Mouse (Mus musculus): ENCODE measurements around the gene Iscu.
"Not testable (repeated sequence)": the region's sequence is repeated elsewhere in the genome, so short reads cannot be mapped to it uniquely, and the experiment has no call there.

Iscu gene

DNA sequence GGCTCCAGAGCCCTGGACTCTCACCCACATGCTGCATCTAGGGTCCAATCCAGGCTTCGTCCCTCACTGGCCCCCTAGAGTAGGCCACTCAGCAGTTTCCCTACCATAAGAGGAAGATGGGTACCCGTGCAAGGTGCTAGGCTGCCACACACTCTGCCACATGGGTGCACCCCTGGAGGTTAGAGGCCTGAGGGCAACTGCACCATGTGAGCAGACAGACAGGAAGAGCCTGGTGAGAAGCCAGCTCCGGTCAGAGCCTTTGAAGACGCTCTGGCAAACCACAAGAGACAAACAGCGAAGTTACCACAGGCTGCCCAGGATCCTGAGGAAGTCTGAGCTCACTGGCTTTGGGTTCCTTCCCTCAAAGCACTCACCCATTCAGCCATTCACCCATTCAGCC lies 14.4 kb downstream of the Iscu start:
- no peak for DNase-seq (ENCODE audit: low spot score in 2 of 2)

DNA sequence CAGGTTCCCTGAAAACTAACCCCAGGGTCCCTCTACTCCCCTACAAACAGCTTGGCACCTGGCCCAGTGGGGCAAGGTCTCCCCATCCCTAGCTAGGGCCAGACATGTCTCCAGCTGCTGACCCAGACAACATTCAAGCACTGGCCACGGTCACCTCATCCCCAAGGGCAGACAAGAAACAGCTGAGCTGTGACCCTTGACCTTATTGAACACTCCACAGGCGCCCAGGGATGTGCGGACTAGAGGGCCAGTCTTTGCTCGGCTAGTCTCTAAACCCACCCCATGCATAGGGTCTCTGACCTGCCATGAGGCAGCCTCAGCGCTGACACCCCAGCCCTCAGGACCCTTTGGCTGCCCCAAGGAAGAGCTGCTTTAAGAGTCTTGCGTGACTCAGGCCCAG lies 16.1 kb downstream of the Iscu start:
- no peak for DNase-seq (ENCODE audit: low spot score in 2 of 2)

DNA sequence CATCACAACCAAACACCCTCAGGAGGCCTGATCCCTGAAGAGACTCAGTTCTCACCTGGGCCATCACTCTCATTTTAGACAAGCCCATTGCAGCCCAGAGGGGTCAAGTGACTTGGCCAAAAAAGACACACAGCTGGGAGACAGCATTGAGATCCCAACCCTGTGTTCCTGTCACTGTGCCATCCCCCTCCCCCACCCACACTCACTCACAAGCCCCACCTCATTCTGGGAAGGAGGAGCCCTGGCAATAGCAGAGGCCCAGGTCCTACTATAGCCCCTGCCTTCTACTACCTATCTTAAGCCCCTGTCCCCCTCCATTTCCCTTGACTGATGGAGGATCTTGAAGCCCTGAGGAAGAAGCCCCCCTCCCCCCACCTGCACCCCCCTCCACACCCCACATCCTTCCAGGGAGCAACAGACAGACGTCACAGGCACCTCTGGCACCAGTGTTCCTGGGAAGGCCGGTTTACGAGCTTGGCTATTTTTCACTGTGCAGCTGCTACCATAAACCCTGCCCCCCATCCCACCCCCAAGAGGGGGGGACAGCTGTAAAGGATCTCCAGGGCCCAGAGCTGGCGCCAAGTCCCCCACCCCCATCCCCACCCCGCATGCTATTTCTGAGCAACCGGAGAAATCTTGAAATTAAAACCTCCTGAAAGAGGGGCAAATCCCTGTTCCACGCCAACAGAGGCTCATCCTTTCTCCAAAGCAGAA lies 16.7 kb downstream of the Iscu start:
- no peak for DNase-seq (ENCODE audit: low spot score in 2 of 2)

GRCm38 (mm10) chr5:113790453-113791196 lies 18.1 kb downstream of the Iscu start:
- no peak for DNase-seq (ENCODE audit: low spot score in 2 of 2)

DNA sequence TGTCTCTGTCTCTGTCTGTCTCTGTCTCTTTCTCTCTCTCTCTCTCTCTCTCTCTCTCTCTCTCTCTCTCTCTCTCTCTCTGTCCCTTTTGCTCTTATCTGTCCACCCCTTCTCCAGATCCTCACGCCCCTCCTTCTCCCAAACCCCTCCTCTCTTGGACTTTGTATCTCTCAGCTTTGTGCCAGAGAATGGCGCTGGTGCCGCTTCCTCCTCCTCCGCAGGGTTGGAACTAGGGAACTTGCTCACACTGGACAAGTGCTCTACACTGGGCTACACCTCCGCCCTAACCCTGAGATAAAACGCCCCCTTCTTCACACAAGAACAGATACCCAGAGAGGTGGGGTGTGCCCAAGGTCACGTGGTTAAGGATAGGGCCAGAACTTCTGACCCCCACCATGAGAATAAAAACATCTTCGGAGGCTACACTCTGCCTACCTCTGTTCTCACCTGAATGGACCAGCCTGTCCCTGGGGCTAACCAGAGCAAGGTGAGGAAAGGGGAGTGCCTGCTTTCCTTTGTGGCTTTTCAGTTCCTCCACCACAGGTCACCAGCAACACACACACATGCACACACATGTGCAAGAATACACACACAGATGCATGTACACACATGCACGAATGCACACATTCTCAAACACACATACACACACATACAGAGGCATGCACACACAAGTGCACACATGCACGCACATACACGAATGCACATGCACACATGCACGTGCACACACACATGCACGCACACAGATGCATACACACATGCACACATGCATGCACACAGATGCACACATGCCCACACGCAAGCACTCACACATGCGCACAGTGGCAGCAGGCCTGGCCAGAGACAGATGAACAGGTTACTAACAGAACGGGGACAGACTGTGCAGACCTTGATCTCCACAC lies 18.9 kb downstream of the Iscu start:
- no peak for DNase-seq (ENCODE audit: low spot score in 2 of 2)

GRCm38 (mm10) chr5:113796401-113797148 lies 24.0 kb downstream of the Iscu start:
- no peak for DNase-seq (ENCODE audit: low spot score in 2 of 2)

DNA sequence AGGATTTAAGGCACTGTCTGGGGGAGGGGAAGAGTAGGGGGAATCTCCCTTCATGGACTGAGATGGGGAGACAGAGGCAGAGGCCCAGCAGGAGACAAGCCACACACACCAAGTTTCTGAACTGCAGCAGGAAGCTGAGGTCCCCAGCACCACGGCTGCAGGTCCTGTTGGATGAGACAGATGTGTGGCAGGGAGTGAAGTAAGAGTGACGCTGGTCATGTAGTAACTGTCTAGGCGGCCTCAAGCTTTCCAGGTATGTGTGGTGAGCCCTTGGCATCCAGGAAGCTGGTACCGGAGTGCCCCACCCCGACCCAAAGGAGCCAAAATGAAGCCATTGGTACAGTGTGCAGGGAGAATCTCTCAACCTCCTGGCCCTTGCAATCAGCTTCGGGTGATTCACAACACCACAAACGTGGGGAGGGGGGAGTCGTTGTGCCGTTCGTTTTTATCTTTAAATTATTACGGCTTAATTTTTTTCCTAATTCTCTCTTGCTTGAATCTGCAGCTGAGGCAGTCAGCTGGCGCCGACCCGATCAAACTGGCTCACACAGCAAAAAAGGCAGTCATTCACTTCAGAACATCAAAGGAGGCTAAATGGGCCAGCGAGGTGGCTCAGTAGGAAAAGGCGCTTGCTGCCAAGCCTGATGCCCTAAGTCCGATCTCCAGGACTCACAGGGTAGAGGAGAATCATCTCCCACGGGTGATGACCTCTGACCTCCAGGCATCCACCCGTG lies 24.8 kb downstream of the Iscu start:
- DNase-seq (ENCODE audit: low spot score in 2 of 2) = no peak

DNA sequence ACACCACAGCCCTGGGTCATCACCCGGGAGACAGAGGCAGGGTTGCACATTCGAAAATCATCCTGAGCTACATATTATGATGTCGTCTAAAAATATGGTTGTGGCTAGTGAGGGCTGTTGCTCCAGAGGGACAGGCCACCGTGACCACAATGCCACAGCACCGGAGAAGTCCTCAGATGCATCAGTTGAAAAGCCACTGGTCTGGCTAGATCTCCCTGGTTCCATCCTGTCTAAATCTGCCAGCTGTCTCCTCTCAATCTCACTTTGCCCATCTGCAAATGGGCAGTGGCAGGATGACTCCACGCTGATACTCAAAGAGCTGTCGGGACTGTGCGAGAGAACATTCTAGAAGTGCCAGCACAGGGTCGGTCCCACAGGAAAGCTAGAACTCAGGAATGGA lies 26.0 kb downstream of the Iscu start:
- no peak for DNase-seq (ENCODE audit: low spot score in 2 of 2)

- no peak for DNase-seq (ENCODE audit: low spot score in 2 of 2)
These were observed 27.1 kb downstream of the Iscu start for GRCm38 (mm10) chr5:113799691-113800090.

- DNase-seq (ENCODE audit: low spot score in 2 of 2) = no peak
These were observed 27.7 kb downstream of the Iscu start, which contains the start of gene Tmem119 for GRCm38 (mm10) chr5:113800280-113800679. Tmem119 (minus strand) TSS chr5:113800516.

- DNase-seq (ENCODE audit: low spot score in 2 of 2) = no peak
These were observed 31.9 kb downstream of the Iscu start for GRCm38 (mm10) chr5:113804395-113804966.

DNA sequence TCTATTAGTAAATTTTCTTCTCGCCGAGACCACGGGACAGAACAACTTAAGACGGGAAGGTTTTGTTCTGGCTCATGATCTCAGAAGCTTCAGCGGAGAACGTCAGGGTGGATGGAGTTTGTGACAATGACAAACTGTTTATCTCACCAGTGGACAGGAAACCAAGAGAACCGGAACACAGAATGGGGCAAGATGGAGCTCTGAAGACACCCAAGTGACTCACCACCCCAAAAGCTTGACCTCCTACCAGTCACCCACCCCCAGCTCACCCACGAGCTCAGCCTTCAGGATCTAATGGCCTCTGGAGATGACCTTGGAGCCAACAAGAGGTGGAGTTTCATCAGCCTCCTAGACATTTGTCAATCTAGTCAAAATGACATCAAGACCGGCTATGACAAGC lies 32.8 kb downstream of the Iscu start:
- no peak for DNase-seq (ENCODE audit: low spot score in 2 of 2)

DNA sequence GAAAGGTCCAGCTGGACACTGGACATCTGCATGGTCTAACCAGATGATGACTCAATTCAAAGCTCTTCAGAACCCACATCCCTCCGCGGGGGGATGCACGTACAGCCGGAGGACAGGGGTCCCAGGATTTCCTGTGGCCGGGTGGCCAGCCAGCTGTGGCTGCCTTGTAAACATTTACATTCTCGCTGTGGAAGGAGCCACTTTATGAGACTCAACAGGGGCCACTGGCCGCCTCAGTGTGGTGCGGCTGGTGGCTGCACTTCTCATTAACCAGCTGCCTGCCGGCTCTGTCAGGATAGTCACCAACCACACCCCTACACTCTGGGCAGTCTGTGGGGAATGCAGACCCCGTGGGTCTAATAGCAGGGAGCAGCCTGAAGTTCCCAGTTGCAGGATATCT lies 33.9 kb downstream of the Iscu start:
- DNase-seq (ENCODE audit: low spot score in 2 of 2) = no peak

DNA sequence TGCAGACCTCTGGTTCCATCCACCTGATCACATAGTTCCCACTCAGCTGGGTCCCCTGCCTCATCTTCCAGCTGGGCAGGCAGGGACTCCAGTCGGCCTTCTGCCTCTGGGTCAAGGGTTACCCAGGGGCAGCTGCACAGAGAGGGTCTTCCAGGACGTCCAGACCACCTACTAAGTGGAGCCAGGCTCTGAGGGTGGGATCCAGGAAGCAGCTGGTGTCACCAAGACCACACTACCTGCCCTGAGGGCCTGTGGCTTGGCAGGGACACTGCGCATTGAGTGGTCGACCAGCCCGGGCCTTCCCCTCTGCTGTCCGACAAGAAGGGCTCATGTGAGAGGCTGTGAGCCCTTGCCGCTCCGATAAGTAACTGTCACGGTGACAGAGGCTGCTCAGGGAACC lies 35.2 kb downstream of the Iscu start:
- DNase-seq (ENCODE audit: low spot score in 2 of 2) = no peak

- no peak for DNase-seq (ENCODE audit: low spot score in 2 of 2)
These were observed 35.6 kb downstream of the Iscu start for GRCm38 (mm10) chr5:113808177-113808576.

DNA sequence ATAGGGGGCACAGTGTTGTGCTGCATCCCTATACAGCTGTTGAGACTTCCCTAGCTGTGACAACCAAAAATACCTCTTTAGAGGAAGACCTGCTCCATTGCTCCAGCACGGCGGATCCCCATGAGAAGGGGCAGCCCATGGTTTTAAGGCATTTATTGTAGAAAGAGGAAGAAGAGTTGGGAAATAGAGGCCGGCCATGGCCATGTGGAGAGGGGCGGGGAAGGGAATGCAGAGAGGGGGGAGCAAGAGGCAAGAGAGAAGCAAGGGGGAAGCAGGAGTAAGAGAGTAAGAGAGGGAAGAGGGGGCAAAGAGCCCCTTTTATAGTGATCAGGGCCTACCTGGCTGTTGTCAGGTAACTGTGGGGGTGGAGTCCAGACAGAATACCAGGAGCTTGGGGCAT lies 37.6 kb downstream of the Iscu start:
- DNase-seq (ENCODE audit: low spot score in 2 of 2) = no peak

DNA sequence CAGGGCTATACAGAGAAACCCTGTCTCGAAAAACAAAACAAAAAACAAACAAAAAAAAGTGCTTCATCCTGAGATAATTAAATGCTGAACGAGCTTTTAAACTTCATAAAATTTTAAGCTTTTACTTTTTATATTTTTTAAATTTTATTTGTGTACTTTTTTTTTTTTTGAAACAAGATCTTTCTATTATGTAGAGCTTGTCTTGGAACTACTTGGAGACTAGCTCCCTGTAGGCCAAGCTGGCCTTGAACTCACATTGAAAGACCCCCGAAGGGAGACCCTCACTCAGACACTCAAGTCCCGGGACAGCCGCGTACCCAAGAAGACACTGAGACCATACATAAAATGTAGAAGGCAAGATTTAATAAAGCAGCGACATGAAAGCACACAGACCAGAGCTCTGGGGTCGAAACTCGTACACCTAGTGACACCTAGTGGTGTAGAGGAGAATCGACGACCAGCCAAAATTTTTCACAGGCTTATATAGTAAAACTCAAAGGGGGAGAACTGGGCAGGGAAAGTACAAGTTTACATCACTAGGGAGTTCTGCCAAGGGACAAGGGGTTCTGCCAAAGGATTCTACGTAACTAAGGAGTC lies 39.4 kb downstream of the Iscu start:
- DNase-seq (ENCODE audit: low spot score in 2 of 2) = not testable (repeated sequence)

DNA sequence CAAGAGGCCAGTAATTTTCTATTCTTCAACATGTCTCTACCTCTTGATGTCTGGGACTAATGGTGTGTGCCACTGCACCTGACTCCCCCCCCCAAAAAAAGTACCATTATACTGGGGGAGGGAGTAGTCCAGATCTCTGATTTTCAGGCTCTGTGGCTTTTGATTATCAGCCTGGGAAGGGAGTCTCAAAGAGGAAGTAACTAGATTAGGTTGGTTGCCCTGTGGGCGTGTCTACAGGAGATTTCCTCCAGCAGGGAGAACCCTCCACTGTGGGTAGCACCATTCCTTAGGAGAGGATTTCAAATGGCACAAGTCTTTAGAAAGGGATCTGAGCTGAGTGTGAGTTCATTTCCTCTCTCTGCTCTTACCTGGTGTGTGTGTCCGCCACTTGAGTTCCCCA lies 40.1 kb downstream of the Iscu start:
- DNase-seq (ENCODE audit: low spot score in 2 of 2) = no peak

- DNase-seq (ENCODE audit: low spot score in 2 of 2) = no peak
These were observed 41.1 kb downstream of the Iscu start for GRCm38 (mm10) chr5:113813608-113814007.
